Mouse (Mus musculus) embryonic facial prominence, embryonic 10.5 days (tissue): ENCODE measurements around the gene Stoml2. TPM values are rescaled to one million over a fixed set of nuclear protein-coding genes. Genes with fewer than 3 reads are reported as not detected.
A peak's percentile ranks its signal among the peaks of the same experiment; 100 is the strongest.

ENCODE experiments used
- DNase-seq: peaks from one replicate; pipeline ENCODE4 v3.0.0-alpha.2; 2017; ENCODE audit warnings: low spot score
- H3K27ac ChIP-seq: fragments of 300-500 bp; sonication (generic); replicated peaks from 2 replicates; pipeline ENCODE4 v1.5.1; 2016; ENCODE audit warnings: mild to moderate bottlenecking
- H3K27me3 ChIP-seq: fragments of 300-500 bp; sonication (generic); replicated peaks from 2 replicates; pipeline ENCODE4 v1.6.1; 2016; ENCODE audit warnings: low read depth, mild to moderate bottlenecking; ENCODE audit not compliant: poor library complexity, severe bottlenecking
- H3K36me3 ChIP-seq: fragments of 300-500 bp; sonication (generic); replicated peaks from 2 replicates; pipeline ENCODE4 v1.6.1; 2016; ENCODE audit warnings: mild to moderate bottlenecking, moderate library complexity
- H3K4me1 ChIP-seq: fragments of 300-500 bp; sonication (generic); 2 replicates; pipeline ENCODE4 v1.6.1; 2016
- H3K4me3 ChIP-seq: fragments of 300-500 bp; sonication (generic); 2 replicates; pipeline ENCODE4 v1.5.1; 2016; ENCODE audit warnings: mild to moderate bottlenecking, moderate library complexity
- H3K9me3 ChIP-seq: fragments of 300-500 bp; sonication (generic); 2 replicates; pipeline ENCODE4 v1.6.1; 2016; ENCODE audit warnings: mild to moderate bottlenecking
- WGBS: fragments of 180-500 bp; shearing (Covaris S2); methylation state at CpG from one replicate; pipeline ENCODE4 v1.1.7; 2016; 5-methylcytosine and 5-hydroxymethylcytosine counted together
- polyA plus RNA-seq: library from polyadenylated mRNA; unstranded; fragments of >200 nt; fragmentation: Nextera tagmentation; extraction: Ambion mirVana; gene quantifications from 2 replicates; pipeline ENCODE4 v1.2.1, GENCODE M21; 2016

Stoml2 gene
- 467 and 485 TPM in 2 replicates for polyA plus RNA-seq

DNA sequence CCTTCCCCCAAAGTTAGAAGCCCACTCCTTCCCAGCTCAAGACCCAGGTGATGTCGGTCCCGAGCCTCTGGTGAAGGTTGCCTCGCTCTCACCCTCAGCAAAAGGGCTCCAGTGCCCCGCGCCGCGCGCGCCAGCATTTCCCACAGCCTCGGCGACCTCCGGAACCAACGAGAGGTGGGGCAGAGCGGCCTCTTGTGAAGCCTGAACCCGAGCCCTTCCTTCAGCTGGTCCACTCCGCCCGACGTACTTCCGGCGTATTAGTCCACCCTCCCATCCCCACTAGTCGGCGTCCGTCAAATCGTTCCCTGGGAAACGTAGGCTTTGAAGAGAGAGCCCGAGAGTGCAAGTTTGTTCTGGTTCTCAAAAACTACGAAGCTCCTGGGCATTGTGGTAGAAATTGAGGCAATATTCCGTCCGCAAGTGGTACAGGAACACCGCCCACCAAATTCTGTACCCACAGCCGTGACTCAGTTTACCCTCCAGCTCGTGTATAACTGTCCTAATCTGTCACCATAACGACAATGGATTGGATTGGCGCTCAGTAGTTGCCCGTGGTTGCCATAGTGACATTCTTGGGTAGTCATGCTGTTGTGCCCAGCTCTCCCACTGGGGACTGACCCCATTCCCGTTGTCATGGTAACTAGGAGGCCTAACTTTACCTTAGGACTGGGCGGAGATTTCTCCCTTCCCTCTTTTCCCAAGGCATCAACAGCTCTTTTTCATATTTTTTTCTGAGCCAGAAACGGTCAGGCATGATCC lies at the start of gene Stoml2:
TSS of gene Stoml2 (minus strand) at position 474 of the 759 bp plus-strand sequence.
- peak within 1 kb of the TSS; percentile 93 for H3K27ac ChIP-seq
- under 1% methylated on average over 38 of the region's 38 CpGs for WGBS
- peaks cover 70% of the 10 kb centered on the region for H3K36me3 ChIP-seq
- H3K27me3 ChIP-seq, result no peaks in the 10 kb centered on the region
- peak; percentile 94 for DNase-seq
- H3K4me3 ChIP-seq, result peak within 1 kb of the TSS; percentile 75
- H3K9me3 ChIP-seq, result no peaks in the 10 kb centered on the region
- H3K4me1 ChIP-seq, result peaks cover 23% of the 10 kb centered on the region

DNA sequence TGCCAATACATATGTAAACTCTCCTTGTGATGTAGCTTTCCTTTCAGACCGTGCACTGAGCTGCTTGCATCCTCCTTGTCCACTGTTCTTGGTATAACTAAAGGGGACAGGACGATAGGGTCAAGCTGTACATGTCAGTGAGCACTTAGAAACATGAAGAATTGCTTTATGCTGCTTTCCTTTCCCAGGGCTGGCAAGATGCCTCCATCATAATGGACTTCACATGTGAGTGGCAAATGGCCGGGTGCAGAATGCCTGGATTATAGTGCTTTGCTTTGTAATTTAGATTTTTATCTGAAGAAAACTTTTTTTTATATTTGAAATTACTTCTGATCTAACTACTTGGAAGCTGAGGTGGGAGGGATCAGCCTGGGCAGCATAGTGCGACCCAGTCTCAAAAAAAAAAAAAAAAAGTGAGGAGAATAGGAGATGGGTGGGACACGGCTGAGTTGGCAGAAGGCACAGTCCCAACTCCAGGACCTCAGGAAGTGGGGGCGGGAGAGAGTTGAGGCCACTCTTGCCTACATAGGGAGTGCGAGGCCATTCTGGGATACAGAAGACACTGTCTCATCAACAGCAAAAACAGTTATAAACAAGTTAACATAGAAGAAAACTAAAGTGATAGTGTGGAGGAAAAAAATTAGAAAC lies 46.7 kb upstream of the Stoml2 start:
- H3K9me3 ChIP-seq, result no peaks in the 10 kb centered on the region

DNA sequence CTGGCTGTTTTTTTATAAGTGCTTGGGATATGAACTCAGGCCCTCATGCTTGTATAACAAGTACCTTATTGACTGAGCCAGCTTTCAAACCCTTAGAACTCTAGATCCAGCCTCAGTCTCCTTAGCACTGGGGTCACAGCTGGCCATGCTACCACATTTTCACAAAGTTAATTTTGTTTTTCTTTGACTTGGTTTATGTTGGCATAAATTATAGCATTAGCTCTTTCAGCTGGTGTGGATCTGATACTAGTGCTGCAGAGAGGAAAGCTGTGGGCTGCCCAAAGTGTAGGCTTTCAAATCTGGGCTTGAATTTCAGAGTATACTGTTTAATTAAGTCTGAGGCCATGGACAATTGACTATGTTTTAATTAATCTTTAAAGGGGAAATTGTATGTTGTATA lies 43.4 kb upstream of the Stoml2 start:
- Histone ChIP-seq H3K27me3 (no peaks in the 10 kb centered on the region), H3K36me3 (no peaks in the 10 kb centered on the region), H3K4me3 (no peak overlapping the region), H3K4me1 (no peaks in the 10 kb centered on the region), H3K27ac (no peak overlapping the region), H3K9me3 (no peaks in the 10 kb centered on the region)
- no peak for DNase-seq

More for the DNA sequence above, 46.7 kb upstream of the Stoml2 start:
- Histone ChIP-seq H3K27me3 (no peaks in the 10 kb centered on the region), H3K4me3 (no peak overlapping the region), H3K27ac (no peak overlapping the region), H3K36me3 (no peaks in the 10 kb centered on the region), H3K4me1 (no peaks in the 10 kb centered on the region)
- 73% methylated on average over 7 of the region's 7 CpGs for WGBS
- DNase-seq, result no peak

DNA sequence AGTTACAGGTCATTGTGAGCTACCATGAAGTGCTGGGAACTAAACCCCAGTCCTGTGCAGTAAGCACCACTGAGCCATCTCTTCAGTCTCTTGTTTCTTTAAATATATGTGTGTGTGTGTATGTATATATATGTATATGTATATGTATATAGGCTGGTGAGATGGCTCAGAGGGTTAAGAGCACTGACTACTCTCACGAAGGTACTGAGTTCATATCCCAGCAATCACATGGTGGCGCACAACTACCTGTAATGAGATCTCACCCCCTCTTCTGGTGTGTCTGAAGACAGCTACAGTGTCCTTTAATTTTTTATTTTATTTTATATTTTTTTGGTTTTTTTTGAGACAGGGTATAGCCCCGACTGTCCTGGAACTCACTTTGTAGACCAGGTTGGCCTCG lies 34.0 kb upstream of the Stoml2 start:
- no peak for DNase-seq
- H3K4me1 ChIP-seq, result no peaks in the 10 kb centered on the region
- H3K36me3 ChIP-seq, result no peaks in the 10 kb centered on the region
- no peaks in the 10 kb centered on the region for H3K9me3 ChIP-seq
- peaks cover 14% of the 10 kb centered on the region for H3K27me3 ChIP-seq
- no peak overlapping the region for H3K27ac ChIP-seq
- H3K4me3 ChIP-seq, result no peak overlapping the region
- 86% methylated on average over 4 of the region's 4 CpGs for WGBS

DNA sequence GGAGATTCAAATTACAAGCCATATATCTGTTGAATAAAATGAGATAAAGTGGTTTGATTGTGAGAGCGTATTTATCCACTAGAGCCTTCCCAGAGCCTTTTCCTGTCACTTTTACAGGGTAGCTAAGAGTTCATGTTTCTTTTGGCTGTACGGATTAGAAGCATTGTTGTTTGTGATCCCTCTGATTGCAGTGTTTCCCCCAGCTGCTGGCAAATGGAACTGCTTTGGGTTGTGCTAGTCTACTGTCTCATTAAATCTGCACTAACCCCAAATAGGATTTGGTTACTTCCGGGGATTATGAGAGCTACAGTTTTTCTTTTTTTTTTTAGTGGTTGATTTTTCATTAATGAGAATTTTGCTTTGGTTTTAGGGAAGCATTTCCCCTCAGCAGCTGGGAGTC lies 28.8 kb upstream of the Stoml2 start:
- H3K9me3 ChIP-seq, result no peaks in the 10 kb centered on the region
- H3K27ac ChIP-seq, result no peak overlapping the region
- no peaks in the 10 kb centered on the region for H3K36me3 ChIP-seq
- H3K27me3 ChIP-seq, result peaks cover 44% of the 10 kb centered on the region
- no peak for DNase-seq
- WGBS, result 63% methylated on average over 3 of the region's 3 CpGs
- peaks cover 12% of the 10 kb centered on the region for H3K4me1 ChIP-seq
- H3K4me3 ChIP-seq, result no peak overlapping the region

DNA sequence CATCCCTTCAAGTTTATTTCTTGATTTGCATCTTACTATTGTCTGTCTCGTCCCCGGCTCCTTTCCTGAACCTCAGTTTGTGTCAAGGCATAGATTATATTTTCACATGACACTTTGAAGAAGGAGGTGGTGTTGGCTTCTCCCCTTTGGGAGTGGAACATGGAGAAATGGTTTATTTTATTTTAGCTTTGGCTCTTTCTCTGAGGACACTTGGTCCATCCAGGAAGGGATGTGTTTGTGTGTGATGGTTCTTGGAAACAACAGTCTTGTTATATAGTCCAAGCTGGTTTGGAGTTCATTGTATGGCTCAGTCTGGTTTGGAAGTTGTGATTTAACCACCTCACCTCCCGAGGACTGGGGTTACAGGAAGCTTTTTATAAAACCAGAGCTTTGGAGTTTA lies 28.2 kb upstream of the Stoml2 start:
- Histone ChIP-seq H3K27ac (no peak overlapping the region), H3K36me3 (no peaks in the 10 kb centered on the region), H3K27me3 (peaks cover 44% of the 10 kb centered on the region), H3K4me1 (peaks cover 12% of the 10 kb centered on the region), H3K4me3 (peak overlapping the region; percentile 72), H3K9me3 (no peaks in the 10 kb centered on the region)
- 45% methylated on average over 3 of the region's 3 CpGs for WGBS
- DNase-seq, result no peak

DNA sequence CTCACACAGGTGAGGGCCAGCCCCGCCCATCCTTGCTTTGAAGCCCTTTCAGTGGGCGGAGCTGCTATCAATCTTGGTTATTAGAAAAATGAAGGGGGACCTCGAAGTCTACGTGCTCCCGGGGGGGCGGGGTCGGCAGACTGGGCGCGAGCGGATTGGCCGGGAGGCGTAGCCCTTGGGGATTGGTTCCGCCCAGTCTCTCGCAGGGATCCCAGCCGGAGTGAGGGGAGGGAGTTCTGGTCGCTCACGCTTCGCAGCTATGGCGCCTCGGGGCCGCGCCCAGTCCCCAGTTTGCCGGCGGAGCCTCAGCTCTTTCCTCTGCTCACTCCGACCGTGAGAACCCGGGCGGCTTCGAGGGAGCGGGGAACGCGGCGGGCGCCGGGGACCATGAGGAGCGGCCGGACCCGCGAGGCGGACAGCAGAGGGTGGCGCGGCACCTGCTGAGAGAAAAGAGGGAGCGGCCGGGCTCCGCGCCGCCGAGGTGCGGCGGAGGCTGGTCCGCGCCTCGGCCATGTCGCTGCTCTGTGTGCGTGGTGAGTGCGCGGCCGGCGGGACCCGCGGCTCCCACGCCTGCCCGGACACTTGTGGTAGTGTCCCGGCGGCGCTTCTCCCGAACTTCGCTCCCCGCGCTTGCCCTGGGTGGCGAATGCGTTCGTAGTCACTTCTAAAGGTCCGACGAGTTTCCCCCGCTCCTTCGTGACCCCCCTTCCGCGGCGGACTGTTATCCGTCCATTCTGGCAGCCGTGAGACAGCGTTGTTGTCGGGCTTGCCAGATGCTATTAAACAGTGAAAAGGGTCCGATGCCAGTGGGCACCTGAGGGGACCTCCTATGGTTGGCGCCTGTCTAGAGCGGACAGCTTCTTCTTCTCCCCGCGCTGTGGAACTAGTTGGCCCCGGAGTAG lies 27.5 kb upstream of the Stoml2 start, which contains the start of gene Unc13b:
TSS of gene Unc13b (plus strand) at position 201 of the 902 bp plus-strand sequence.
- no peaks in the 10 kb centered on the region for H3K9me3 ChIP-seq
- H3K4me3 ChIP-seq, result peak within 1 kb of the TSS; percentile 72
- H3K4me1 ChIP-seq, result peaks cover 12% of the 10 kb centered on the region
- DNase-seq, result peak; percentile 94
- no peaks in the 10 kb centered on the region for H3K36me3 ChIP-seq
- H3K27ac ChIP-seq, result peak within 1 kb of the TSS; percentile 85
- WGBS, result under 1% methylated on average over 90 of the region's 90 CpGs
- H3K27me3 ChIP-seq, result peaks cover 44% of the 10 kb centered on the region

DNA sequence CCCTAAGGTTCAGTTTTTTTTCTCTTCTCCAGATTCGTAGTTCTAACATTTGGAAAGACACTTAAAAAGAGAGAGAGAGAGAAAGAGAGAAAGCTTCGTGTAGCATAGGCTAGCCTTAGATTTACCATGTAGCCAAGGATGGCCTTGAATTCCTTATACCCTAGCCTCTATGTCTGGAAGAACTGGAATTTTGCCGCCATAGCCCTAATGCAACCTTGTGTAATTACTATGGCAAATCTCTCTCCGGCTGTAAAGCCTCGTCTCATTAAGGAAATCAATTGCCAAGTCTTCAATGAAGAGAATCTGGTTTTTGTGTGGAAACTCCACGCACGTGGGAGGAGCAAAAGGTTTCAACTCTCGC lies 26.9 kb upstream of the Stoml2 start:
- Histone ChIP-seq H3K4me3 (peak overlapping the region; percentile 72), H3K9me3 (no peaks in the 10 kb centered on the region), H3K27ac (no peak overlapping the region), H3K27me3 (peaks cover 44% of the 10 kb centered on the region), H3K4me1 (peaks cover 12% of the 10 kb centered on the region), H3K36me3 (no peaks in the 10 kb centered on the region)
- 25% methylated on average over 8 of the region's 8 CpGs for WGBS
- DNase-seq, result no peak

DNA sequence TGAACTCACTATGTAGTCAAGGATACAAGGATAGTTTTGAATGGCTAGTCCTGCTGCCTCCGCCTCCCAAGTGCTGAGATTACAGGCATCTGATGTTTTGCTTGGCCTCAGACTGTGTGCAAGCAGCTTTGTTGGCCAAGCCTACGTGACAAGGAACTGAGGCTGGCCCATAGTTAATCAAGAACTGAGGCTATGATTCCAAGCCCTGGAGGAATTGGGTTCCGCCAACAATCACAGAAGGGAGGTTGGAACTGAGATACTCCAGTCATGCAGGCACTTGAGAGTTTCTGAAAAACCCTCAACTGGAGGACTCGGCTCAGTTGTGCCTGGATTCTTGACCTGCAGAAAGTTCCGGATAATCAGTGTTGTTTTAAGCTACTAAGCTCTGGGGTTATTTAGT lies 26.1 kb upstream of the Stoml2 start:
- WGBS, result 91% methylated on average over 5 of the region's 5 CpGs
- Histone ChIP-seq H3K27me3 (peaks cover 44% of the 10 kb centered on the region), H3K4me3 (no peak overlapping the region), H3K4me1 (peaks cover 12% of the 10 kb centered on the region), H3K27ac (no peak overlapping the region), H3K36me3 (no peaks in the 10 kb centered on the region), H3K9me3 (no peaks in the 10 kb centered on the region)
- no peak for DNase-seq

DNA sequence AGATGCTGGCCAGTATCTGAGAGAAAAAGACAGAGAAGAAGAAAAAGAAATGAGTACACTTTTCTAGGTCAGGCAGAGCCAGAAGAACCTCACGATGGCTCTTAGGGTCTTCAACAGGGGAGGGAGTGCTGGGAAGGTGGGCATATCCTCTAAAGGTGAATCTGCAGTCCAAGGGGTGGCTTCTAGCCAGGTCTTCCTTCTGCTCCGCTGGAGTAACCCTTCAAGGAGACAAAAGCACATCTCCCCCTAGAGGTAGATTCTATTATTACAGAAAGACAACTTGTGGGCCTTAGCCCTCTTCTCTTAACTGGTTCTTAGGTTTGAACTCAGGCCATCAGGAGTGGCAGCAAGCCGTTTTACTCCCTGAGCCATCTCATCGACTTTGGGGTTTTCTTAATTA lies 21.1 kb upstream of the Stoml2 start:
- no peak for DNase-seq
- H3K27ac ChIP-seq, result no peak overlapping the region
- no peaks in the 10 kb centered on the region for H3K36me3 ChIP-seq
- 13% methylated on average over 4 of the region's 4 CpGs for WGBS
- peaks cover 3% of the 10 kb centered on the region; the same call in 1 of the 2 replicates for H3K4me1 ChIP-seq
- H3K27me3 ChIP-seq, result 0 out of 2 replicates have a peak, but pooled peaks cover 1% of the 10 kb centered on the region
- no peaks in the 10 kb centered on the region for H3K9me3 ChIP-seq
- no peak overlapping the region for H3K4me3 ChIP-seq

DNA sequence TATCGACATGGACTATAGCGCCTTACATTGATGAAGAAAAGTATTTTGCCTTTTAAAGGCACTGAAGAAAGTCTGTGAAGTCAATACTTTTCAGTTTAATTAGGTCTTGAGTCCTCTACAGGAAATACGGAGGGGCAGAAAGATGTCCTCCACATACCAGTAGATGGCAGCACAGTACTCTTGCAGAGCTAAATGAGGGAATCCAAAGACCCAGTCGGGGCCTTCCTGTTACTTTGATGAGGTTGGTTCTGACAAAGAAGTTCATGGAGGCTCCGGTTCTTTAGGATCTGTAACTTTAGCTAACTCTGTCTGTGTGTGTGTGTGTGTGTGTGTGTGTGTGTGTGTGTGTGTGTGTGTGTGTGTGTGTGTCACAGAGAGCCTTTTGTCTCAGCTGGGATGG lies 15.7 kb upstream of the Stoml2 start:
- WGBS, result 10% methylated on average over 5 of the region's 5 CpGs
- Histone ChIP-seq H3K4me3 (peak overlapping the region; percentile 31; the same call in 1 of the 2 replicates), H3K9me3 (no peaks in the 10 kb centered on the region), H3K36me3 (no peaks in the 10 kb centered on the region), H3K27me3 (no peaks in the 10 kb centered on the region), H3K4me1 (peaks cover 39% of the 10 kb centered on the region), H3K27ac (peak overlapping the region; percentile 61; the same call in 1 of the 2 replicates)
- DNase-seq, result peak; percentile 71

DNA sequence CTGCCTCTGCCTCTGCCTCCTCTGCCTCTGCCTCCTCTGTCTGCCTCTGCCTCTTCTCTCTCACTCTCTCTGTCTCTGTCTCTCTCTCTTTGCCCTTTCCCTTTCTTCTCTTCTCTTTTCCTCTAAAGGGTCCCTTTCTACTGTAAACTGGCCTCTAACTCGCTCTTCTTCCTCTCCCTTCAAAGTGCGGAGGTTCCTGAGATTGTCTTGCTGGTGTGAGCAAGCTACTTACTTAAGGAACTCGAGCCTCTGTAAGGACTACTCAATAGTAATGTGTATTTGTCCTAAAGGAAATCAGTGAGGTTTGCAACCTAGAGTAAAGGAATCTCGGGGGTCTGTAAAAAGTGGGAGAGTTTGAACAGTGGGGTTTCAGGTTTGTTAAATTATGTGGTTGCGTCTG lies 15.1 kb upstream of the Stoml2 start:
- H3K4me1 ChIP-seq, result peaks cover 39% of the 10 kb centered on the region

More for the DNA sequence above, 15.1 kb upstream of the Stoml2 start:
- H3K36me3 ChIP-seq, result no peaks in the 10 kb centered on the region
- no peak overlapping the region for H3K27ac ChIP-seq
- WGBS, result 61% methylated on average over 5 of the region's 5 CpGs
- no peak for DNase-seq
- H3K9me3 ChIP-seq, result no peaks in the 10 kb centered on the region
- H3K4me3 ChIP-seq, result peak overlapping the region; percentile 68
- no peaks in the 10 kb centered on the region for H3K27me3 ChIP-seq
